Mouse (Mus musculus): ENCODE measurements around the gene Usp50.

GRCm38 (mm10) chr2:126769431-126770181 lies 13.7 kb downstream of the Usp50 start:
- no peak for TF ChIP-seq CTCF (IDR thresholded peaks at IDR 0.05; ENCODE audit: borderline replicate concordance, insufficient read depth, low read depth, low read length)
- no peak for TF ChIP-seq POLR2A (IDR thresholded peaks at IDR 0.05; ENCODE audit: borderline replicate concordance, insufficient read depth, low read length)
